Mouse (Mus musculus): ENCODE data around the gene Gsg1.

Gsg1 gene

DNA sequence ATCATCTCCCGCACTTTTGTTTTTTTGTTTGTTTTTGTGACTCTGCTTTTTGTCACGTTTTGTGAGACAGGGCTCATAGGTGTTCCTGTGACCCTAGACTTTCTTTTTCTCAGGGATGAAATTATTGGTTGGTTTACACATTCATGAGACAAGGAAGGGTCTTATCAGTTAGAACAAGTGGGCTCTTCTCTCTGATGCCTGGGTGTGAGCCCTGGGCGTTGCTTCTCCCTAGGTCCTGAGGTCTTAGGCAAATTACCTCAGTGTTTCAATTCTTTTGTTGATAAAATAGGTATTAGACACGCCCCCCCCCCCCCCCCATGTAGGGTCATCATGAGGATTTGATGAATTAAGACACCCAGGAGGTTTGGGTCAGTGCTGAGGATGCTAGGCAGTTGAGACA, 49.3 kb downstream of the Gsg1 start:
- no peak for DNase-seq

DNA sequence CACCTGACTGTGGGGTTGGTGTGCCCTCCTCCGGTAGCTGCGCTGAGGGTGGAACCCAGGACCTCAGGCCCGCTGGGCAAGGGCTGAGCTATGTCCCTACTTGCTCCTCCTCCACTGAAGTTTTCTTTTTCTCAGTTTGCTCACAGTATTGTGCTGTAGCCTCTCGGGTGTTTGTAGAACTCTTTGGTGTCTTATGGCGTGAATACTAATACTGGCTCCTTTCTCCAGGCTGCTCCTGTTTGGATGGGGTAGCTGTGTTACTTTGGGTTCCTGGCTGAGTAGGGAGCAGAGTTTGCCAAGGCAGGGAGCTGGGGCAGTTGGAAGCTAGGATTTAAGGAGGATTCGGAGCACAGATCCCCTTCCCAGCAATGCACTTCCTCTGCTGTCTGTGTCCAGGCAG, 50.4 kb downstream of the Gsg1 start:
- no peak for DNase-seq

DNA sequence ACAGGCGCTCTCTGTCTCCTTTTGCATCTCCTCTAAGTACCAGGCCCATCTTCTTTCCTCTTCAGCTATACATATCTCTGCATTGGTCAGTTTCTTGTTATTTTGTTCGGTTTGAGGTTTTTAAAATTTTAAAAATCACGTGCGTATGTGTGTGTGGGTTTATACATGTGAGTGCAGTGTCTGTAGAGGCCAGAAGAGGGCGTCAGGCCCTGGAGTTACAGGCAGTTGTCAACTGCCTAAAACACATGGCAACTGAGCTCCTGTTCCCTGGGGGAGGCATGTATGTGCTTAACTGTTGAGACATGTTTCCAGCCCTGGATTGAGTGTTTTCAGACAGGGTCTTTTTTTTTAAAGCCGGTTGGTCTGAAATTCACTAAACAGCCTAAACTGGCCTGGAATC, 51.5 kb downstream of the Gsg1 start:
- DNase-seq = no peak

DNA sequence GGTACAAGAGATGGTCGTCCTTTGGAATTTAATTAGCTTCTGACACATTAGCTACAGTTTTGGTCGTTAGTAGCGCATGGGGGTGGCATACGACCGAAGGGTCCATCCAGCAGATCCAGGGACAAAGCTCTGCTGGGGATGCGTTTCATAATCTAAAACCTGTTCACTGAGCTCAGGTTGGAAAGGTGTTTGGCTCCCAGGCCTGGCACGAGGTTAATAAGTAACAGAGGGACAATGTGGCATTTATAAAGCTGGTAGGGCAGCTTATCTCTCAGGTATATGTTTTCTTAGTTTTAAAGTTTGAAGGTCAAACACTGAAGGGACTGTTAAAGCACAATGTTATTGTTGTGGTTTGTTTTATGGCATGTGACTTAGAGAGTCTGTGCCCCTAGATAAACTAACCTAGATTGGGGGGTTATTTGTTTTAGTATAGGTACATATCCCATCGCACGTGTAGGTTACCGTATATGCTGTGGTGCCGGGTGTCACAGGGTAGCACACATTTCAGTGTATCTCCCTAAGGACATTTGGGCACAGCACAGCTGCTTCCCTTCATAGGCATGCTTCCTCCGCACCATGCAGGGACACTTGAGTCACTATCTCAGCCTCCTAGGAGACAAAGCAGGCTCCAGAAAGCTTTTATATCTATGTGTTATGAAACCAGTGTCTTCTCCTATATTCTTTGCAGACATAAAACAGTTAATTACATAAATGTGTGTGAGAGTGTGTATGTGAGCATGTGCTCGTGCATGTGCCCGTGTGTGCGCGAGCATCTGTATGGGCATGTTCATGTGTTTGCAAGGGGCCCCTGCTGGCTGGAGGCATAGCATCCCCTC, 53.8 kb downstream of the Gsg1 start:
- peak in 1 of 2 experiments; percentile 23 for DNase-seq

DNA sequence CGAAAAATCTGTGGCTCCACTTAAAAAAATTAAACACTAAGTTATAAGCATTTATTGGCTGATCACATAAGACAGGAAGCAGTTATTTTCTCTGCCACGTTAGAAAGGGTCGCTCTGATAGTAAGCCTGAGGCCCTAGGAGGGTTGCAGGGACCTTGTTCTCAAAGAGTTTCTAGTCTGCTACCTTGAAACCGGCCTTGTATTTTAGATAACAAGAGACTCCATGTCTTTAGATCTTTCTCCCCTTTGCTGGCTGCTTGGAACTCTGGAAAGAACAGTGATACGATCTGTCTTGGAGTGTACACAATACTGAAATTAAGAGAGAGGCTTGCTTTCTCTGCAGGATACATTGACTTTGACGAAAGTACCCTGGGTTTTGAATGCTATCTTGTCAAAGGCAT, 55.4 kb downstream of the Gsg1 start:
- no peak for DNase-seq

DNA sequence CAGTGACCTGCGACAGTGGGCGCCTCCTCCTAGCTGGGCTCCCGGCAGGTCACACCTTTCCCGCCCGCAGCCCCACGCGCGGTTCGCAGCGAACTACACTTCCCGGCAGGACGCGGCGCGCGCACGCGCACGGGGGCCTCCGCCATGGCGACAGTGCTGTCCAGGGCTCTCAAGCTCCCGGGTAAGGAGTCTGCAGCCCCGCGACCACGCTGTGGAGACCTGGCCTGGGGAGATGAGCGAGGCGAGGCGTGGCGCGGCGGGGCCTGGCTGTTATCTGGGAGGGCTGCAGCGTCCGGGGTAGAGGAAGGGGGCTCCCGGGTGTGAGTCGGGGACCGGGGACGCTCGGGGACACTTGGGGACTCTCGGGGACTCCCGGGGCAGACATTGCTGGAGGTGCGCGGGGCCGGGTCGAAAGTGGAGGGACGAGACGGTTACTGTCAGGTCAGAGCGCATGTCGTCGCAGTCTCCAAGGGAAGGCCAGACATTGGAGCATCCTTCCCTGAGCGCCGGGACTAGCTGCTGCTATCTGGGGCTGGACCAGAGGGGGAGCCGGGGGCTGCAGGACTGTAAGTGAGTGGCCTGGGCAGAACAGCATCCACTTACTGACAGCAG, 56.1 kb downstream of the Gsg1 start, which contains the start of the genes Fam234b and Hebp1:
Gene Fam234b, plus strand, starts transcription at position 57 of the 612 bp plus-strand sequence.
Gene Hebp1, minus strand, starts transcription at position 102 of the 612 bp plus-strand sequence.
- DNase-seq = peak; percentile 84 to 90

DNA sequence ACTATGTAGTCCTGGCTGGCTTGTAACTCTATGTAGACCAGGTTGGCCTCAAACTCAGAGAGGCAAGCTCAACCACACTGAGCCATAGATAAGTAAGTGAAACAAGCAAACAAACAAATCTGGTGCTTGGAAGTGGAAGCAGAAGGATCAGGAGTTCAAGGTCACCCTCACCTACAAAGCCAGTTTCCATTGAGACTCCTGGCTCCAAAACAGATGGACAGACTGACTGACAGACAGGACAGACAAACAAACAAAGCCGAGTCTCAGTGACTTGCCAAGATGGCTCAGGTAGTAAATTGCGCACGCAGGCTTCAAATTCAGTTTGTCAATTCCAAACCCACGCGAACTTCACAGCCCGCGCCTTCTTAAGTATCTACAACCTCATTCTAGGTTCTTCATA, 56.7 kb downstream of the Gsg1 start:
- no peak for DNase-seq

DNA sequence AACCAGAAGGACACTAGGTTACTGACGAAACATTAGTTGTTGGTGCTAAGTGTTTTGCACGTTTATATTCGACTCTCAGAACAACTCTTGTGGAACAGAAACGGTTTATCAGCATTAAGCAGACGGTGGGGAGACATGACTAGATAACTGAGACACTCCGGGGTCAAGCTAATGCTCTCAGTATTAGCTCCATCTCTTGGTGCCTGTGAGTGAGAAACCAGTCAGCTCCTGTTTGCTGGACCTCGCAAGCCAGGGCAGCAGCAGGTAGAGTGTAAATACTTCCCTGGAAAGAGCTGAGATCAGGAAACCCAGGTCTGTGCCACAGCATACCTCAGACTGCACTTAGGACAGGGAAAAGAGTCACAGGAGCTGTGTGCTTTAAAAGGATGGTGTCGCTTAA, 57.4 kb downstream of the Gsg1 start:
- peak in 1 of 2 experiments; percentile 17 for DNase-seq

DNA sequence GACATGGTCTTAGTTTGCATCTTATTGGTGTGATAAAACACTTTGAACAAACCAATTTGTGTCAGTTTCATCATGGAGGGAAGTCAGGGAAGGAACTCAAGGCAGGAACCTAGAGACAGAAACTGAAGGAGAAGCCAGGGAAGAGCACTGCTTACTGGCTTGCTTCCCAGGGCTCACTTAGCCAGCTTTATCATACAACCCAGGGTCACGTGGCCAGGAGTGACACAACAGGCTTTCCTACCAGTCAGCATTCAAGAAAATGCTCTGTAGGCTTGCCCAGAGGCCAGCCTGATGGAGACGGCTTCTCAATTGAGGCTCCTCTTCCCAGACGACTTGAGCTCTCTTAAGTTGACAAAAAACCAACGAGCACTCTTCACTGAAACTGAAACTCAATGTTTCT, 59.2 kb downstream of the Gsg1 start:
- no peak for DNase-seq

DNA sequence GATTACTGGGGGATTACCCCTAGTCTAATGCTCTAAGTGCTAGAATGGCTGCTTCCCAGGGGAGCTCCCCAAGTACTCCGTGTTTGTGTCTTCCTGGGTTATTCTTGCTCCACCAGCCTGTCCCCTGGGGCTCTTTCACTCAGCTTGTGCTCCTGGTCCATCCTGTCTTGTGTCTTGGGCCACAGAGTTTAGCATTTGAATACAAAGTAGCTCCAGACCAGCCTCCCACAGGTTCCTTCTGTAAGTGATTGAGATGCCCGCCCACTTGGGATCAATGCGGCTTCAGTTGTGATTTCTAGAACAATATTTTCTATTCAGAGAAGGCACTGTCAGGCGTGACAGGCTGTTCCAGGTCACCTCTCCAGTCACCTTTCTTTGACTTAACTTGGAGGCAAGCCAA, 60.4 kb downstream of the Gsg1 start:
- no peak for DNase-seq

DNA sequence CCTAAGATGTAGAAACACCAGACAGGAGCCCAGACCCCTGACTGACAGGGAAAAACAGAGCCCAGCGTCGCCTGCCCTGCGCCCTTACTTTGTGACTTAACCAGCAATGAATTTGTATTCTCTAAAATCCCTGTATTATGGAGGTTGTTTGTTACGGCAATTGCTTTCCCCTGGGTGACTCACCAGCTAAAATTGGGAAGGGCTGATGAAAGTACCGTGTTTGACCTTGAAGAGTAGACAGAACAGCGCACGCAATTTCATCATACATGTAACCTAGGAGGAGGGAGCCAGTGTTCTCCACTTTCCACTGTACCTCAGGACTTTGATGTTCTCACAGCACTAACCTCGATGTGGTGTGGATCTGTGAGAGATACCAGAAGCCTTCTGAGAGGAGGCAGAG, 61.2 kb downstream of the Gsg1 start:
- DNase-seq = no peak

DNA sequence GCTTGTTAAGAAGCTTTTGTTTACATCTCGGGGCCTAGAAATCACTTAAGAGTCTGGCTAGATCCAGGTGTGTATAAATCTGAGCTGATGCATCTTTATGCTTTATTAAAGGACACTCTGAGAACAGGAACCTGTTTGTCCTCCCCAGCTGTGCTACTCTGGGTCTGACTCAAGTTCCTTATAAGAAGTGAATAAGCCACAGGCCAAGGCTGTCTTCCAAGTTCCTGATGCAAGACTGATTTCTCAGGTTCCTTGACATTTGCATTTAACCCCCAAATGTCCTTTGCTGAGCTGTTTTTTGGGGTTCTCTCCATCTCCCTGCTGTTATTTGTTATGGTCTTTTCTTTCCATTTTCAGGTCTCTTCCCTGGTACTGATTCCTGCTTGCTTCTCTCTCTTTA, 62.2 kb downstream of the Gsg1 start:
- DNase-seq = no peak

DNA sequence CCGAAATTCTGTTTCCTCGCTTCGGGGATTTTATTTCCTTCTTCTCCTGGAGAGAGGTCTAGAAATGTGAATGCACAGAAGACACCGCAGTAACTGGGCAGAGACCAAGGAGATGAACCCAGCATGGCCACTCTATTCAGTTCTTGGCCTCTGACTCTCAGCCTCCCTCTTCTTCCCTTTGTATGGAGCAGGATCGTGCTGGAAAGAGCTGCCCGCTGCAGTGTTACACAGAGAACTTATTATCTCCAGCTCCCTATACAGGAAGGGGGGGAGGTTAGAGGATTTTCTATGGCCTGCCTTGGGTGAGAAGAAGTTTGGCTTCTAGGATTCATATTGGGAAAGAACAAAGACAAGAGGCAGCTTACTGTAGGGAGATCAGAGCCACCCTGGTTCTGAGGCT, 64.0 kb downstream of the Gsg1 start:
- DNase-seq = no peak

DNA sequence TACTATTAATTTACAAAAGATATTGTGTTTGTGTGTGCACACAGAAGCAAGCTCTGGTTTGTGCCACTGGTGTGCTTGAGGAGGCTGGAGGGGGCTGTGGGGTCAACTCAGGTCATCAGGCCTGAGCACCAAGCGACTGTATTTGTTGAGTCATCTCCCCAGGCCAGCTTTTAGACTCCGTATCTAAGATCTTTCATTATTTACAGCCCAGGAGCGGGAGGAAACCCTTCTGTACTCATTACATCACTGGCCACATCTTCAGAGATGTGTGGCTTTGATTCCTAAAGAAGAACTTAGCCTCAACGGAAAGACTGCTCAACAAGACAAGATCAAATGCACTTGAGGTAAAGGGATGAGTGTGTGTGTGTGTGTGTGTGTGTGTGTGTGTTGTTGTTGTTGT, 65.5 kb downstream of the Gsg1 start:
- no peak for DNase-seq
